Mouse (Mus musculus): ENCODE measurements around the gene Tmc6. TPM values are rescaled to one million over a fixed set of nuclear protein-coding genes. Genes with fewer than 3 reads are reported as not detected.

Tmc6 gene
- total and polyA plus RNA-seq, 3 experiments: 12.6 to 18.1 (median 15.7) TPM

- H3K4me1 ChIP-seq (ENCODE audit: control insufficient read depth, insufficient read depth, low read length): peaks cover 10% of the 10 kb centered on the region
- TF ChIP-seq EP300 (IDR thresholded peaks at IDR 0.05; ENCODE audit: insufficient read depth, low read depth, low read length): no peak
- no peak for TF ChIP-seq CTCF (IDR thresholded peaks at IDR 0.05)
- no peak for TF ChIP-seq POLR2A (IDR thresholded peaks at IDR 0.05; ENCODE audit: insufficient read depth, low read depth, low read length)
- H3K79me2 ChIP-seq (replicated peaks; ENCODE audit: control insufficient read depth, insufficient read depth, low read length): no peaks in the 10 kb centered on the region
- DNase-seq: no peak
- no peak overlapping the region for H3K4me3 ChIP-seq
- intact Hi-C loops (cut with DNase I): no loop called here
- H3K9ac ChIP-seq (ENCODE audit: low read depth, low read length): no peak overlapping the region
- no peaks in the 10 kb centered on the region for H3K36me3 ChIP-seq (ENCODE audit: control insufficient read depth, insufficient read depth, low read length)
- H3K27me3 ChIP-seq (ENCODE audit: control insufficient read depth, insufficient read depth, low read length): no peaks in the 10 kb centered on the region
- WGBS: 85% methylated on average over 5 of the region's 5 CpGs
- no peak overlapping the region for H3K27ac ChIP-seq
Observed at GRCm38 (mm10) chr11:117728245-117728644, 53.8 kb downstream of the Tmc6 start.

DNA sequence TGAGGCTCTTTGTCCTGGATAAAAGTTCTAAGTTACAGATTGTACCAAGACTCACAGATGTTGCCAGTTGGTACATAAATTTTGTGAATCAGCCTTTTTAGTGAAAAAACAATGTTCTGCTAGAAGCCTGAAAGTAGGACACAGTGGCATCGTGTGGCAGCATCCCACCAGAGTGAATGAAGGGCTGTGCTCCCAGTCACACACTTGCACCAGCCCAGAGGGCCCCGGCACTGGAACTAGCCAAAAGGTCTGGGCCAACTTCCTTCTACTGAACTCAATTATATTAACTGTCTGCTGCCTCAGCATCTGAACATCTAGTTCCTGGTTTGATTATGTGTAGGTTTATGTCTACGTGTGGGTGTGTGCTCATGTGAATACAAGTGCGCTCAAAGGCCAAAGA is 55.0 kb downstream of the Tmc6 start:
- intact Hi-C loops (cut with DNase I): no loop called here
- Histone ChIP-seq H3K4me1 (ENCODE audit: control insufficient read depth, insufficient read depth, low read length) (peaks cover 10% of the 10 kb centered on the region), H3K79me2 (replicated peaks; ENCODE audit: control insufficient read depth, insufficient read depth, low read length) (no peaks in the 10 kb centered on the region), H3K27ac (no peak overlapping the region), H3K9ac (ENCODE audit: low read depth, low read length) (no peak overlapping the region), H3K36me3 (ENCODE audit: control insufficient read depth, insufficient read depth, low read length) (no peaks in the 10 kb centered on the region), H3K4me3 (no peak overlapping the region), H3K27me3 (ENCODE audit: control insufficient read depth, insufficient read depth, low read length) (no peaks in the 10 kb centered on the region)
- TF ChIP-seq POLR2A (IDR thresholded peaks at IDR 0.05; ENCODE audit: insufficient read depth, low read depth, low read length): no peak
- no peak for TF ChIP-seq CTCF (IDR thresholded peaks at IDR 0.05)
- TF ChIP-seq EP300 (IDR thresholded peaks at IDR 0.05; ENCODE audit: insufficient read depth, low read depth, low read length): no peak
- WGBS: 85% methylated on average over 4 of the region's 4 CpGs
- no peak for DNase-seq

GRCm38 (mm10) chr11:117724604-117725301 is 57.2 kb downstream of the Tmc6 start:
- Histone ChIP-seq H3K79me2 (replicated peaks; ENCODE audit: control insufficient read depth, insufficient read depth, low read length) (no peaks in the 10 kb centered on the region), H3K27me3 (ENCODE audit: control insufficient read depth, insufficient read depth, low read length) (no peaks in the 10 kb centered on the region), H3K4me1 (ENCODE audit: control insufficient read depth, insufficient read depth, low read length) (peaks cover 5% of the 10 kb centered on the region), H3K9ac (ENCODE audit: low read depth, low read length) (no peak overlapping the region), H3K4me3 (no peak overlapping the region), H3K36me3 (ENCODE audit: control insufficient read depth, insufficient read depth, low read length) (no peaks in the 10 kb centered on the region), H3K27ac (no peak overlapping the region)
- peak in 1 of 2 experiments; percentile 26 for DNase-seq
- no peak for TF ChIP-seq CTCF (IDR thresholded peaks at IDR 0.05)
- TF ChIP-seq POLR2A (IDR thresholded peaks at IDR 0.05; ENCODE audit: insufficient read depth, low read depth, low read length): no peak
- no peak for TF ChIP-seq EP300 (IDR thresholded peaks at IDR 0.05; ENCODE audit: insufficient read depth, low read depth, low read length)
- 70% methylated on average over 6 of the region's 6 CpGs for WGBS
- intact Hi-C loops (cut with DNase I): no loop called here

- intact Hi-C loops (cut with DNase I): no loop called here
- H3K36me3 ChIP-seq (ENCODE audit: control insufficient read depth, insufficient read depth, low read length): no peaks in the 10 kb centered on the region
- H3K79me2 ChIP-seq (replicated peaks; ENCODE audit: control insufficient read depth, insufficient read depth, low read length): no peaks in the 10 kb centered on the region
Observed at GRCm38 (mm10) chr11:117718838-117719237, 63.2 kb downstream of the Tmc6 start.

More at GRCm38 (mm10) chr11:117718838-117719237, 63.2 kb downstream of the Tmc6 start:
- TF ChIP-seq EP300 (IDR thresholded peaks at IDR 0.05; ENCODE audit: insufficient read depth, low read depth, low read length): no peak
- no peak overlapping the region for H3K9ac ChIP-seq (ENCODE audit: low read depth, low read length)
- no peak overlapping the region for H3K4me3 ChIP-seq
- 90% methylated on average over 3 of the region's 3 CpGs for WGBS
- no peak for DNase-seq
- H3K27ac ChIP-seq: no peak overlapping the region
- no peaks in the 10 kb centered on the region for H3K4me1 ChIP-seq (ENCODE audit: control insufficient read depth, insufficient read depth, low read length)
- no peaks in the 10 kb centered on the region for H3K27me3 ChIP-seq (ENCODE audit: control insufficient read depth, insufficient read depth, low read length)

Other genes starting within 250 kb of the Tmc6 start
- gene Tnrc6c, start 127.9 kb downstream of the Tmc6 start, total RNA-seq (2021): 10 to 100 TPM; 28.5 to 30.3 TPM
- gene Tnrc6c, start 127.9 kb downstream of the Tmc6 start, polyA plus RNA-seq (2012; rRNA removed): 17.7 and 27.3 TPM in 2 replicates
- gene Tmc8, start 122 bp downstream of the Tmc6 start, total RNA-seq (2021): 1 to 10 TPM; 3.3 to 3.7 TPM
- gene Tmc8, start 122 bp downstream of the Tmc6 start, polyA plus RNA-seq (2012; rRNA removed): 6.1 and 9.5 TPM in 2 replicates
- gene 6030468B19Rik, start 15.5 kb upstream of the Tmc6 start, total RNA-seq (2021): not detected
- 0.16 TPM in 1 of 2 replicates, not detected in the other for gene 6030468B19Rik, start 15.5 kb upstream of the Tmc6 start, polyA plus RNA-seq (2012; rRNA removed)
- under 1 TPM; 0.44 to 0.48 TPM for gene Gm20708, start 27.5 kb upstream of the Tmc6 start, total RNA-seq (2021)
- 0.57 and 0.79 TPM in 2 replicates for gene Gm20708, start 27.5 kb upstream of the Tmc6 start, polyA plus RNA-seq (2012; rRNA removed)
- 100 to 1,000 TPM; 109 to 129 TPM for gene Syngr2, start 27.5 kb upstream of the Tmc6 start, total RNA-seq (2021)
- 217 and 273 TPM in 2 replicates for gene Syngr2, start 27.5 kb upstream of the Tmc6 start, polyA plus RNA-seq (2012; rRNA removed)
- 1 to 10 TPM; 2.5 to 3.2 TPM for gene Afmid, start 43.7 kb upstream of the Tmc6 start, total RNA-seq (2021)
- 11.8 and 14.3 TPM in 2 replicates for gene Afmid, start 43.7 kb upstream of the Tmc6 start, polyA plus RNA-seq (2012; rRNA removed)
- gene Tk1, start 43.9 kb upstream of the Tmc6 start, total RNA-seq (2021): 1 to 10 TPM; 1.9 to 2.0 TPM
- 3.0 and 3.7 TPM in 2 replicates for gene Tk1, start 43.9 kb upstream of the Tmc6 start, polyA plus RNA-seq (2012; rRNA removed)
- gene Birc5, start 67.1 kb upstream of the Tmc6 start, total RNA-seq (2021): under 1 TPM; 0.18 to 0.80 TPM
- 0.35 and 0.79 TPM in 2 replicates for gene Birc5, start 67.1 kb upstream of the Tmc6 start, polyA plus RNA-seq (2012; rRNA removed)
- not detected for gene Tmem235, start 78.6 kb upstream of the Tmc6 start, total RNA-seq (2021)
- gene Tmem235, start 78.6 kb upstream of the Tmc6 start, polyA plus RNA-seq (2012; rRNA removed): not detected in 2 replicates
- 1 to 10 TPM; 9.2 to 9.3 TPM for gene Tha1, start 91.3 kb upstream of the Tmc6 start, total RNA-seq (2021)
- gene Tha1, start 91.3 kb upstream of the Tmc6 start, polyA plus RNA-seq (2012; rRNA removed): 11.2 and 14.6 TPM in 2 replicates
- gene Socs3, start 187.8 kb upstream of the Tmc6 start, total RNA-seq (2021): 1 to 10 TPM; 2.8 to 4.5 TPM
- 3.7 and 4.4 TPM in 2 replicates for gene Socs3, start 187.8 kb upstream of the Tmc6 start, polyA plus RNA-seq (2012; rRNA removed)
- gene Pgs1, start 204.1 kb upstream of the Tmc6 start, total RNA-seq (2021): 10 to 100 TPM; 17.9 to 18.1 TPM
- gene Pgs1, start 204.1 kb upstream of the Tmc6 start, polyA plus RNA-seq (2012; rRNA removed): 21.8 and 26.5 TPM in 2 replicates